Mouse (Mus musculus): ENCODE data around the gene Hgd.

DNA sequence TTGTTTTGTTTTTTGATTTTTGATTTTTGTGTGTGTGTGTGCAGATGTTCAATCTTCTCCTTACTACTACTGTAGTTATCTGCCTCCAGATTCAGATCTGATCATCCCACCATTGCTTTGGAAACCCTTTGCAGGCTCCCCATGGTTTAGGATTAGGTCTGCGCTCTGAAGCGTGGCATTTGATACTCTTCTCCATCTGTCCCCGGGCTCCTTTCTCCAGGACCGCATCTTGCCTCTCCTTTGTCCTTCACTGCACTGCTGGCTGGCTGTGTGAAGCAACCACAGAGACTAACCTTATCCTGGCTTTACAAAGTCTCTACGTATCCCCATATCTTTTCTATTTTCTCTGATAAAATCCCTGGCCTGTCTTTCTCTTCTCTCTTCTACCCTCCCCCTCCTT is 43.0 kb downstream of the Hgd start:
- TF ChIP-seq EP300 (optimal IDR thresholded peaks at IDR 0.05) (no peak), CTCF (IDR thresholded peaks at IDR 0.05; ENCODE audit: low read depth) (no peak)

All from stomach, postnatal 0 days (tissue).